Mouse (Mus musculus): Measurements from ENCODE around the gene Elmo1. TPM values are rescaled to one million over a fixed set of nuclear protein-coding genes. Genes with fewer than 3 reads are reported as not detected.
A peak's percentile ranks its signal among the peaks of the same experiment; 100 is the strongest.

The Elmo1 gene
- polyA plus RNA-seq, 1 experiment = 16.1 TPM

DNA sequence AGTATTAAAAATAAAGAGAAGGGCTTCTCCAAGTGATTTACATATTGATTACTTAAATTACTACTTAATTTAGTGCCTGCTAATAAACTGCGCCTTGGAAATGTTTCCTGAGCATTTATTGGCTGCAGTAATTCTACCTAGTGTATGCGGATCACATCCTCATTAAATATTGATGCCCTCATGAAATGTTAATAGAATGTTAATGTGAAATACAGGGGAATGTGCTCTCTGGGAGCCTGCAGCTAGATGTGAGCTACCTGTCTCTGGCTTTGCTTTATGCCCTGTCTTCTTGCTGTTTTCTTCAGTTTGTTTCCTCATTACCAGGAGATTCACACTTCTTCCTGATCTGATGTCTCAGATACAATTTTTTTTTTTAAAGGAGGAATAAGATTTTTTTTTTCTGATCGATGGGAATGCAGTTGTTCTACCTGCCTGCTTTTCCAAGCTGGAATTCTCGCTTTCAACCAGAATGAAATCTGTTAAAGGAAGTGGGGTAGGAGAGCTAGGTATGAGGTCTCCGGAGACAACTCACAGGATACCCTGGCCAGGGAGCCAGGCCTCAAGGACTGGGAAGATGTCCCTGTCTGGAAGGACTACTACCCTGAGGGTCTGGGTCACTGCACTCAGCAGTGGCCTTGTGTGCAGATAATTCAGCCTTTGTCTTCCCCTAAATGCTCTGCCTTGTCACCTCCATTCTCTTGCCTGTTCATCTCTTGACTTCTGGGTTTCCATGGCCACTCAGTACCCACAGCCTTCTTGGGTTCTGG lies 279.8 kb downstream of the Elmo1 start:
- Histone ChIP-seq H3K27ac (ENCODE audit: insufficient read depth, low read length) (no peak overlapping the region), H3K4me1 (ENCODE audit: control insufficient read depth, insufficient read depth, low read length) (no peaks in the 10 kb centered on the region), H3K27me3 (ENCODE audit: control insufficient read depth, insufficient read depth, low read length, poor library complexity, severe bottlenecking) (no peaks in the 10 kb centered on the region), H3K36me3 (ENCODE audit: control insufficient read depth, insufficient read depth, low read length, poor library complexity, severe bottlenecking) (no peaks in the 10 kb centered on the region), H3K4me3 (ENCODE audit: low read depth, low read length) (no peak overlapping the region), H3K9ac (ENCODE audit: low read depth, poor library complexity, severe bottlenecking) (no peak overlapping the region), H3K9me3 (replicated peaks; ENCODE audit: control insufficient read depth, insufficient read depth, low read length, poor library complexity, severe bottlenecking) (no peaks in the 10 kb centered on the region)
- TF ChIP-seq CTCF (IDR thresholded peaks at IDR 0.05; ENCODE audit: low read depth, low read length) (no peak), EP300 (IDR thresholded peaks at IDR 0.05; ENCODE audit: insufficient read depth, low read depth, low read length) (no peak), POLR2A (IDR thresholded peaks at IDR 0.05; ENCODE audit: insufficient read depth, low read length) (no peak)

DNA sequence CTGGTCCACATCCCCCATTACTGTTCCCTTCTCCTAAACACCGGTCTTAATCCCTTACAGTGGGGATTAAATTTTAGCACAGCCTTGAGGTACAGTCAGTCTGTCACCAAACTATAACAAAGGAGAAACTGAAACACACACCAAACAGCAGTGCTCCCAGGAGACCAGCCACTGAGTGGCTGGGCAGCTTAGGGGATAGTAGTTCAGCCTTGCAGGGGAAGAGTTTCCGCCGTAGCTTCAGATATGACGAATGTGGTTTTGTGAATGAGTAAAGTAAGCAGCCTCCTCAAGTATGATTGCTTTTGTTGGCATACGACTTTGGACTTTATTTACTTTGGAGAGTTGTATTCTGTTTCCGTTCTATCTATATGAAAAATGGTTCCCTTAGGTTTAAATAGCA lies 281.1 kb downstream of the Elmo1 start:
- Histone ChIP-seq H3K27me3 (ENCODE audit: control insufficient read depth, insufficient read depth, low read length, poor library complexity, severe bottlenecking) (no peaks in the 10 kb centered on the region), H3K36me3 (ENCODE audit: control insufficient read depth, insufficient read depth, low read length, poor library complexity, severe bottlenecking) (no peaks in the 10 kb centered on the region), H3K4me3 (ENCODE audit: low read depth, low read length) (no peak overlapping the region), H3K9ac (ENCODE audit: low read depth, poor library complexity, severe bottlenecking) (no peak overlapping the region), H3K4me1 (ENCODE audit: control insufficient read depth, insufficient read depth, low read length) (no peaks in the 10 kb centered on the region), H3K9me3 (replicated peaks; ENCODE audit: control insufficient read depth, insufficient read depth, low read length, poor library complexity, severe bottlenecking) (no peaks in the 10 kb centered on the region), H3K27ac (ENCODE audit: insufficient read depth, low read length) (no peak overlapping the region)
- TF ChIP-seq EP300 (IDR thresholded peaks at IDR 0.05; ENCODE audit: insufficient read depth, low read depth, low read length) (no peak), POLR2A (IDR thresholded peaks at IDR 0.05; ENCODE audit: insufficient read depth, low read length) (no peak), CTCF (IDR thresholded peaks at IDR 0.05; ENCODE audit: low read depth, low read length) (no peak)

DNA sequence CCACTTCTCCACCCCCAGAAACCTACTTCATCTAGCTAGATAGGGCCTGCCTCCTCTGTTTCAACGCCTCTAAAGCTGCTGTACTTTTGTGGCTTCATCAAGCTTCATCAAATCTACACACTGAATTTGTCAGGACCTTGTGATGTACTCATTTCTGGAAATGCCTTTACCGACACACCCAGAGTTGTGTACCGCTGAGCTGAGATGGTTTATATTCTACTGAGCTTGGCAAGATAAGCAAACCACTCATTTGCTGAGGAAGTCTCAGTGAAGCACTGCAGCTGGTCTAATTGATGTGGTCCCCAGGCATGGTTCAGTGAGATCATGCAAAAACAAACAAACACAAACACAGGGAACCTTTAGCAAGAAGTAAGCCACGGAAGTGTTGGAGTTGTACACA lies 281.9 kb downstream of the Elmo1 start:
- Histone ChIP-seq H3K9me3 (replicated peaks; ENCODE audit: control insufficient read depth, insufficient read depth, low read length, poor library complexity, severe bottlenecking) (no peaks in the 10 kb centered on the region), H3K27ac (ENCODE audit: insufficient read depth, low read length) (no peak overlapping the region)
- no peak for TF ChIP-seq CTCF (IDR thresholded peaks at IDR 0.05; ENCODE audit: low read depth, low read length)
- TF ChIP-seq EP300 (IDR thresholded peaks at IDR 0.05; ENCODE audit: insufficient read depth, low read depth, low read length) = no peak

GRCm38 (mm10) chr13:20378869-20379268 lies 288.5 kb downstream of the Elmo1 start:
- no peaks in the 10 kb centered on the region for H3K36me3 ChIP-seq (ENCODE audit: control insufficient read depth, insufficient read depth, low read length, poor library complexity, severe bottlenecking)
- no peak overlapping the region for H3K4me3 ChIP-seq (ENCODE audit: low read depth, low read length)
- 0 out of 2 replicates have a peak, but pooled peaks cover 2% of the 10 kb centered on the region for H3K9me3 ChIP-seq (replicated peaks; ENCODE audit: control insufficient read depth, insufficient read depth, low read length, poor library complexity, severe bottlenecking)
- no peak overlapping the region for H3K27ac ChIP-seq (ENCODE audit: insufficient read depth, low read length)
- H3K4me1 ChIP-seq (ENCODE audit: control insufficient read depth, insufficient read depth, low read length) = no peaks in the 10 kb centered on the region
- H3K9ac ChIP-seq (ENCODE audit: low read depth, poor library complexity, severe bottlenecking) = no peak overlapping the region
- TF ChIP-seq CTCF (IDR thresholded peaks at IDR 0.05; ENCODE audit: low read depth, low read length) = no peak
- TF ChIP-seq EP300 (IDR thresholded peaks at IDR 0.05; ENCODE audit: insufficient read depth, low read depth, low read length) = no peak
- TF ChIP-seq POLR2A (IDR thresholded peaks at IDR 0.05; ENCODE audit: insufficient read depth, low read length) = no peak
- no peaks in the 10 kb centered on the region for H3K27me3 ChIP-seq (ENCODE audit: control insufficient read depth, insufficient read depth, low read length, poor library complexity, severe bottlenecking)

More for the DNA sequence above, 281.9 kb downstream of the Elmo1 start:
- no peaks in the 10 kb centered on the region for H3K27me3 ChIP-seq (ENCODE audit: control insufficient read depth, insufficient read depth, low read length, poor library complexity, severe bottlenecking)
- no peaks in the 10 kb centered on the region for H3K36me3 ChIP-seq (ENCODE audit: control insufficient read depth, insufficient read depth, low read length, poor library complexity, severe bottlenecking)
- no peak overlapping the region for H3K9ac ChIP-seq (ENCODE audit: low read depth, poor library complexity, severe bottlenecking)
- no peaks in the 10 kb centered on the region for H3K4me1 ChIP-seq (ENCODE audit: control insufficient read depth, insufficient read depth, low read length)
- H3K4me3 ChIP-seq (ENCODE audit: low read depth, low read length) = no peak overlapping the region

DNA sequence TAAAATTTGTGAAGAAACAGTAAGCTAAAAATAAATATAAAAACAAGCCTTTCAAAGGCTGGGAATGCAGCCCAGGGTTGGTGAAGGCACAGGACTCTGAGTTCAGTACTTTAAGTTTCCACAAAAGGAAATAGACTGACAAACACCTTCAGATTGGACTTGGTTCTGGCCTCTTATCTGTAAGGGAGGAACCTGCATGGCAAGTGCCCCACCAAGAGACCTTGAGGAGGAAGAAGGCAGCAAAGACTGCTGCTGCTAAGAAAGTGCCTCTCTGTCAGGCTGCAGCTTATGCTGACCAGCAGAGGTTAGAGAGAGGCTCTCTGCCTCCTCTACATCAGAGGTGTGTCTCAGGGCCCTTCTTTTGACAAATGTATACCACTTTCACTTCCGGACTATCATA lies 293.5 kb downstream of the Elmo1 start:
- Histone ChIP-seq H3K27ac (ENCODE audit: insufficient read depth, low read length) (peak overlapping the region; percentile 75; the same call in 1 of the 2 replicates), H3K36me3 (ENCODE audit: control insufficient read depth, insufficient read depth, low read length, poor library complexity, severe bottlenecking) (no peaks in the 10 kb centered on the region), H3K27me3 (ENCODE audit: control insufficient read depth, insufficient read depth, low read length, poor library complexity, severe bottlenecking) (no peaks in the 10 kb centered on the region), H3K9ac (ENCODE audit: low read depth, poor library complexity, severe bottlenecking) (no peak overlapping the region), H3K4me1 (ENCODE audit: control insufficient read depth, insufficient read depth, low read length) (peaks cover 4% of the 10 kb centered on the region), H3K9me3 (replicated peaks; ENCODE audit: control insufficient read depth, insufficient read depth, low read length, poor library complexity, severe bottlenecking) (0 out of 2 replicates have a peak, but pooled peaks cover 4% of the 10 kb centered on the region), H3K4me3 (ENCODE audit: low read depth, low read length) (no peak overlapping the region)
- TF ChIP-seq POLR2A (IDR thresholded peaks at IDR 0.05; ENCODE audit: insufficient read depth, low read length) (no peak), EP300 (IDR thresholded peaks at IDR 0.05; ENCODE audit: insufficient read depth, low read depth, low read length) (no peak), CTCF (IDR thresholded peaks at IDR 0.05; ENCODE audit: low read depth, low read length) (no peak)

GRCm38 (mm10) chr13:20384846-20385245 lies 294.4 kb downstream of the Elmo1 start:
- no peak overlapping the region for H3K9ac ChIP-seq (ENCODE audit: low read depth, poor library complexity, severe bottlenecking)
- H3K4me1 ChIP-seq (ENCODE audit: control insufficient read depth, insufficient read depth, low read length) = peaks cover 6% of the 10 kb centered on the region
- H3K9me3 ChIP-seq (replicated peaks; ENCODE audit: control insufficient read depth, insufficient read depth, low read length, poor library complexity, severe bottlenecking) = 0 out of 2 replicates have a peak, but pooled peaks cover 4% of the 10 kb centered on the region
- peak overlapping the region; percentile 83 for H3K27ac ChIP-seq (ENCODE audit: insufficient read depth, low read length)
- no peaks in the 10 kb centered on the region for H3K36me3 ChIP-seq (ENCODE audit: control insufficient read depth, insufficient read depth, low read length, poor library complexity, severe bottlenecking)
- TF ChIP-seq EP300 (IDR thresholded peaks at IDR 0.05; ENCODE audit: insufficient read depth, low read depth, low read length) (no peak), CTCF (IDR thresholded peaks at IDR 0.05; ENCODE audit: low read depth, low read length) (no peak), POLR2A (IDR thresholded peaks at IDR 0.05; ENCODE audit: insufficient read depth, low read length) (no peak)
- H3K27me3 ChIP-seq (ENCODE audit: control insufficient read depth, insufficient read depth, low read length, poor library complexity, severe bottlenecking) = no peaks in the 10 kb centered on the region
- H3K4me3 ChIP-seq (ENCODE audit: low read depth, low read length) = no peak overlapping the region

All from ES-Bruce4 (cell line).